Mouse (Mus musculus): ENCODE data around the gene Ano6.

Gene Ano6

GRCm38 (mm10) chr15:95794611-95795565 lies 4.2 kb downstream of the Ano6 start:
- DNase-seq (ENCODE audit: extremely low read depth, low read depth, low spot score) = peak; percentile 40

GRCm38 (mm10) chr15:95796062-95796461 lies 5.4 kb downstream of the Ano6 start:
- no peak for DNase-seq (ENCODE audit: extremely low read depth, low read depth, low spot score)

- no peak for DNase-seq (ENCODE audit: extremely low read depth, low read depth, low spot score)
Observed at GRCm38 (mm10) chr15:95797144-95797983, 6.7 kb downstream of the Ano6 start.

GRCm38 (mm10) chr15:95798266-95798665 lies 7.6 kb downstream of the Ano6 start:
- DNase-seq (ENCODE audit: extremely low read depth, low read depth, low spot score) = no peak

- DNase-seq (ENCODE audit: extremely low read depth, low read depth, low spot score) = no peak
Observed at GRCm38 (mm10) chr15:95799632-95800031, 9.0 kb downstream of the Ano6 start.

GRCm38 (mm10) chr15:95800051-95800450 lies 9.4 kb downstream of the Ano6 start:
- DNase-seq (ENCODE audit: extremely low read depth, low read depth, low spot score) = no peak

GRCm38 (mm10) chr15:95801261-95801979 lies 10.8 kb downstream of the Ano6 start:
- no peak for DNase-seq (ENCODE audit: extremely low read depth, low read depth, low spot score)

GRCm38 (mm10) chr15:95802140-95802539 lies 11.5 kb downstream of the Ano6 start:
- no peak for DNase-seq (ENCODE audit: extremely low read depth, low read depth, low spot score)

GRCm38 (mm10) chr15:95802762-95803161 lies 12.1 kb downstream of the Ano6 start:
- no peak for DNase-seq (ENCODE audit: extremely low read depth, low read depth, low spot score)

GRCm38 (mm10) chr15:95803484-95803883 lies 12.8 kb downstream of the Ano6 start:
- no peak for DNase-seq (ENCODE audit: extremely low read depth, low read depth, low spot score)

GRCm38 (mm10) chr15:95804255-95804654 lies 13.6 kb downstream of the Ano6 start:
- DNase-seq (ENCODE audit: extremely low read depth, low read depth, low spot score) = no peak

GRCm38 (mm10) chr15:95805022-95805471 lies 14.4 kb downstream of the Ano6 start:
- DNase-seq (ENCODE audit: extremely low read depth, low read depth, low spot score) = no peak

GRCm38 (mm10) chr15:95807908-95808307 lies 17.3 kb downstream of the Ano6 start:
- no peak for DNase-seq (ENCODE audit: extremely low read depth, low read depth, low spot score)

GRCm38 (mm10) chr15:95810357-95810761 lies 19.7 kb downstream of the Ano6 start:
- no peak for DNase-seq (ENCODE audit: extremely low read depth, low read depth, low spot score)

- no peak for DNase-seq (ENCODE audit: extremely low read depth, low read depth, low spot score)
Observed at GRCm38 (mm10) chr15:95812821-95813571, 22.4 kb downstream of the Ano6 start.

- DNase-seq (ENCODE audit: extremely low read depth, low read depth, low spot score) = no peak
Observed at GRCm38 (mm10) chr15:95817501-95817900, 26.9 kb downstream of the Ano6 start.

GRCm38 (mm10) chr15:95819249-95820035 lies 28.8 kb downstream of the Ano6 start:
- DNase-seq (ENCODE audit: extremely low read depth, low read depth, low spot score) = no peak

- no peak for DNase-seq (ENCODE audit: extremely low read depth, low read depth, low spot score)
Observed at GRCm38 (mm10) chr15:95820142-95820541, 29.5 kb downstream of the Ano6 start.

- no peak for DNase-seq (ENCODE audit: extremely low read depth, low read depth, low spot score)
Observed at GRCm38 (mm10) chr15:95820678-95821077, 30.0 kb downstream of the Ano6 start.
